Comparison of ENCODE assay signal across 8 mouse cellular contexts in genomic region chrX:150440505-150441338, GRCm38 (mm10). TPM values are rescaled to one million over a fixed set of nuclear protein-coding genes. Genes with fewer than 3 reads are reported as not detected.
DNase-seq lines count a peak whose midpoint lies in the region; ATAC-seq and TF ChIP-seq lines count a peak whose summit lies in the region.

No protein-coding gene starts in this region.

- CTCF ChIA-PET in Patski (lab: Charles Lee), result no interaction called here

- POLR2A ChIA-PET in Patski (lab: Charles Lee), result no interaction called here

- no peaks in the 10 kb centered on the region for H3K27me3 ChIP-seq in Patski
- H3K27me3 ChIP-seq in hindbrain, embryonic 13.5 days, result no peaks in the 10 kb centered on the region
- no peaks in the 10 kb centered on the region for H3K27me3 ChIP-seq in lung, embryonic 16.5 days (ENCODE audit: control insufficient read depth, insufficient read depth, low read depth, low read length)
- no peaks in the 10 kb centered on the region for H3K27me3 ChIP-seq in thymus, adult 2 months (ENCODE audit: control insufficient read depth, insufficient read depth, low read length)

- peak overlapping the region; percentile 44 for H3K4me3 ChIP-seq in hindbrain, embryonic 13.5 days
- peak overlapping the region; percentile 45 for H3K4me3 ChIP-seq in lung, embryonic 16.5 days (ENCODE audit: low read length)
- peak overlapping the region; percentile 89 for H3K4me3 ChIP-seq in thymus, adult 2 months (ENCODE audit: control insufficient read depth, insufficient read depth, low read length)

- WGBS in hindbrain, embryonic 13.5 days, result 14% methylated on average over 18 of the region's 18 CpGs
- 16% methylated on average over 18 of the region's 18 CpGs for WGBS in lung, embryonic 16.5 days
- WGBS in thymus, adult 2 months, result 14% methylated on average over 18 of the region's 18 CpGs

- no peaks in the 10 kb centered on the region for H3K9me3 ChIP-seq in hindbrain, embryonic 13.5 days
- no peaks in the 10 kb centered on the region for H3K9me3 ChIP-seq in lung, embryonic 16.5 days (ENCODE audit: control insufficient read depth, low read length)

- no peaks in the 10 kb centered on the region for H3K36me3 ChIP-seq in hindbrain, embryonic 13.5 days
- no peaks in the 10 kb centered on the region for H3K36me3 ChIP-seq in lung, embryonic 16.5 days (ENCODE audit: control insufficient read depth, insufficient read depth, low read length)
- H3K36me3 ChIP-seq in thymus, adult 2 months (ENCODE audit: control insufficient read depth, insufficient read depth, low read length), result no peaks in the 10 kb centered on the region

- H3K27ac ChIP-seq in hindbrain, embryonic 13.5 days, result peak overlapping the region; percentile 86
- H3K27ac ChIP-seq in lung, embryonic 16.5 days (ENCODE audit: low read length), result peak overlapping the region; percentile 39; the same call in 1 of the 2 replicates
- H3K27ac ChIP-seq in thymus, adult 2 months (ENCODE audit: control insufficient read depth, insufficient read depth, low read length), result peak overlapping the region; percentile 23; the same call in 1 of the 2 replicates

- no peaks in the 10 kb centered on the region for H3K4me1 ChIP-seq in hindbrain, embryonic 13.5 days (replicated peaks)
- H3K4me1 ChIP-seq in lung, embryonic 16.5 days (replicated peaks; ENCODE audit: control insufficient read depth, insufficient read depth, low read length), result no peaks in the 10 kb centered on the region
- H3K4me1 ChIP-seq in thymus, adult 2 months (replicated peaks; ENCODE audit: control insufficient read depth, insufficient read depth, low read length), result peaks cover 4% of the 10 kb centered on the region

- H3K4me2 ChIP-seq in hindbrain, embryonic 13.5 days, result peak overlapping the region; percentile 54
- H3K4me2 ChIP-seq in lung, embryonic 16.5 days (ENCODE audit: low read depth, low read length), result peak overlapping the region; percentile 56

- H3K9ac ChIP-seq in hindbrain, embryonic 13.5 days, result peak overlapping the region; percentile 74
- peak overlapping the region; percentile 45 for H3K9ac ChIP-seq in lung, embryonic 16.5 days (ENCODE audit: low read length)

- TF ChIP-seq CTCF in Patski (IDR thresholded peaks at IDR 0.05), result no peak
- no peak for TF ChIP-seq CTCF in thymus, adult 2 months (IDR thresholded peaks at IDR 0.05; ENCODE audit: borderline replicate concordance, control insufficient read depth, extremely low read depth, insufficient read depth, low read length, poor library complexity)

- peak; percentile 22 for DNase-seq in Patski (ENCODE audit: low read depth, low spot score)
- peak; percentile 87 for DNase-seq in cerebellum, adult 9-11 months
- DNase-seq in frontal cortex, postnatal 10 days (ENCODE audit: low spot score in 2 of 2), result peak; percentile 77 to 82
- DNase-seq in layer of hippocampus, postnatal 14 days (ENCODE audit: low spot score in 2 of 2), result peak; percentile 64 to 86
- peak; percentile 14 for DNase-seq in ovary, postnatal 14 days (ENCODE audit: low spot score)
- DNase-seq in thymus, adult 2 months, result peak; percentile 75

- peak; percentile 97 for ATAC-seq in Patski
- peak; percentile 96 for ATAC-seq in hindbrain, embryonic 13.5 days (ENCODE audit: low FRiP score)
- peak; percentile 95 for ATAC-seq in lung, embryonic 16.5 days (ENCODE audit: low read depth)

- TF ChIP-seq POLR2A in thymus, adult 2 months (IDR thresholded peaks at IDR 0.05; ENCODE audit: control insufficient read depth, extremely low read depth, insufficient read depth, low read length, poor library complexity), result no peak

- in situ Hi-C loops in Patski (cut with MboI; ENCODE audit: low pct_unique_long_range_greater_than_20kb), result no loop called here

RNA-seq across cellular contexts. Expression of gene Tmem29, which starts 18.2 kb away (rescaled TPM):
- polyA plus RNA-seq in Patski (2021), result 37.9 TPM
- polyA plus RNA-seq in hindbrain, embryonic 13.5 days (2015; fragmentation: Nextera tagmentation; extraction: Ambion mirVana), result 69.8 and 73.6 TPM in 2 replicates
- 10 to 100 TPM; 49.8 to 54.4 TPM for total RNA-seq in layer of hippocampus, postnatal 14 days (2021)
- polyA plus RNA-seq in lung, embryonic 16.5 days (2015; fragmentation: Nextera tagmentation; extraction: Ambion mirVana), result 31.9 and 34.0 TPM in 2 replicates
- polyA plus RNA-seq in thymus, adult 2 months (2012; rRNA removed), result 3.0 and 4.2 TPM in 2 replicates

Comparison
In these comparisons a context has a peak if more than half of its experiments do, and no peak if none do; other contexts are left out.
1. Peak in every context shown above with its lines: DNase-seq, ATAC-seq, H3K4me3 ChIP-seq and H3K27ac ChIP-seq.
2. DNase-seq: peak in every context shown above with its lines; median percentile 87 in cerebellum, adult 9-11 months; 80 in frontal cortex, postnatal 10 days; 75 in layer of hippocampus, postnatal 14 days; 75 in thymus, adult 2 months; 22 in Patski; 14 in ovary, postnatal 14 days.
3. H3K27ac ChIP-seq: peak in every context shown above with its lines; median percentile 86 in hindbrain, embryonic 13.5 days; 39 in lung, embryonic 16.5 days; 23 in thymus, adult 2 months.